Mouse (Mus musculus): ENCODE results near the gene Lsm11.
"Not testable (repeated sequence)": the region's sequence is repeated elsewhere in the genome, so short reads cannot be mapped to it uniquely, and the experiment has no call there.

The Lsm11 gene

GRCm38 (mm10) chr11:45883270-45883931 is 61.3 kb downstream of the Lsm11 start:
- no peak for DNase-seq (ENCODE audit: extremely low spot score)

GRCm38 (mm10) chr11:45881683-45882068 is 63.1 kb downstream of the Lsm11 start:
- no peak for DNase-seq (ENCODE audit: extremely low spot score)

GRCm38 (mm10) chr11:45881026-45881682 is 63.6 kb downstream of the Lsm11 start:
- peak; percentile 30 for DNase-seq (ENCODE audit: extremely low spot score)

GRCm38 (mm10) chr11:45879366-45879765 is 65.4 kb downstream of the Lsm11 start:
- DNase-seq (ENCODE audit: extremely low spot score), result not testable (repeated sequence)

Data from embryo, embryonic 9.5 days (tissue).